Mouse (Mus musculus): ENCODE data around the gene Arhgef28. TPM values are rescaled to one million over a fixed set of nuclear protein-coding genes. Genes with fewer than 3 reads are reported as not detected.

Arhgef28 gene
- polyA plus RNA-seq, 1 experiment from 2014 or later, result 27.0 TPM

GRCm38 (mm10) chr13:98210137-98210536 lies 3.9 kb upstream of the Arhgef28 start:
- H3K27ac ChIP-seq, result no peak overlapping the region
- H3K27me3 ChIP-seq (replicated peaks), result 0 out of 2 replicates have a peak, but pooled peaks cover 5% of the 10 kb centered on the region
- no peak for ATAC-seq (replicated peaks)
- H3K4me1 ChIP-seq, result peaks cover 13% of the 10 kb centered on the region
- no peak overlapping the region for H3K9ac ChIP-seq
- 88% methylated on average over 7 of the region's 7 CpGs for WGBS
- no peak overlapping the region for H3K4me2 ChIP-seq
- H3K36me3 ChIP-seq (replicated peaks), result no peaks in the 10 kb centered on the region
- no peaks in the 10 kb centered on the region for H3K9me3 ChIP-seq
- H3K4me3 ChIP-seq, result no peak overlapping the region

- ATAC-seq (replicated peaks), result no peak
Observed at GRCm38 (mm10) chr13:98208842-98209241, 2.6 kb upstream of the Arhgef28 start.

GRCm38 (mm10) chr13:98206546-98206870 lies 269 bp upstream of the Arhgef28 start:
- Histone ChIP-seq H3K9me3 (no peaks in the 10 kb centered on the region), H3K4me3 (peak overlapping the region; percentile 82), H3K27me3 (replicated peaks) (0 out of 2 replicates have a peak, but pooled peaks cover 5% of the 10 kb centered on the region), H3K36me3 (replicated peaks) (no peaks in the 10 kb centered on the region), H3K27ac (peak overlapping the region; percentile 72), H3K4me2 (peak overlapping the region; percentile 99), H3K9ac (peak overlapping the region; percentile 73), H3K4me1 (peaks cover 15% of the 10 kb centered on the region)
- 2% methylated on average over 13 of the region's 13 CpGs for WGBS
- ATAC-seq (replicated peaks), result no peak

More at GRCm38 (mm10) chr13:98208842-98209241, 2.6 kb upstream of the Arhgef28 start:
- no peak overlapping the region for H3K9ac ChIP-seq
- WGBS, result 50% methylated on average over 9 of the region's 9 CpGs
- H3K9me3 ChIP-seq, result no peaks in the 10 kb centered on the region
- 0 out of 2 replicates have a peak, but pooled peaks cover 5% of the 10 kb centered on the region for H3K27me3 ChIP-seq (replicated peaks)
- no peak overlapping the region for H3K27ac ChIP-seq
- H3K4me1 ChIP-seq, result peaks cover 15% of the 10 kb centered on the region
- no peaks in the 10 kb centered on the region for H3K36me3 ChIP-seq (replicated peaks)
- no peak overlapping the region for H3K4me3 ChIP-seq
- no peak overlapping the region for H3K4me2 ChIP-seq

GRCm38 (mm10) chr13:98205111-98205510 lies 1.1 kb downstream of the Arhgef28 start:
- Histone ChIP-seq H3K4me1 (peaks cover 19% of the 10 kb centered on the region), H3K27me3 (replicated peaks) (0 out of 2 replicates have a peak, but pooled peaks cover 5% of the 10 kb centered on the region), H3K9me3 (no peaks in the 10 kb centered on the region), H3K4me2 (peak overlapping the region; percentile 99), H3K9ac (no peak overlapping the region), H3K36me3 (replicated peaks) (no peaks in the 10 kb centered on the region), H3K4me3 (peak overlapping the region; percentile 82), H3K27ac (no peak overlapping the region)
- peak; percentile 24; the same call in 1 of the 2 replicates for ATAC-seq (replicated peaks)
- WGBS, result 28% methylated on average over 8 of the region's 8 CpGs

- no peak overlapping the region for H3K9ac ChIP-seq
- no peaks in the 10 kb centered on the region for H3K9me3 ChIP-seq
- 93% methylated on average over 8 of the region's 8 CpGs for whole genome bisulfite sequencing
- H3K4me2 ChIP-seq, result no peak overlapping the region
- no peak for ATAC-seq (replicated peaks)
- H3K4me3 ChIP-seq, result no peak overlapping the region
- H3K27ac ChIP-seq, result no peak overlapping the region
- 0 out of 2 replicates have a peak, but pooled peaks cover 5% of the 10 kb centered on the region for H3K27me3 ChIP-seq (replicated peaks)
- peaks cover 19% of the 10 kb centered on the region for H3K4me1 ChIP-seq
- H3K36me3 ChIP-seq (replicated peaks), result no peaks in the 10 kb centered on the region
Observed at GRCm38 (mm10) chr13:98204371-98204770, 1.9 kb downstream of the Arhgef28 start.

GRCm38 (mm10) chr13:98201436-98201835 lies 4.8 kb downstream of the Arhgef28 start:
- Histone ChIP-seq H3K27me3 (replicated peaks) (no peaks in the 10 kb centered on the region), H3K4me3 (no peak overlapping the region), H3K27ac (no peak overlapping the region), H3K36me3 (replicated peaks) (no peaks in the 10 kb centered on the region), H3K4me2 (no peak overlapping the region), H3K4me1 (peaks cover 14% of the 10 kb centered on the region), H3K9me3 (no peaks in the 10 kb centered on the region), H3K9ac (no peak overlapping the region)
- WGBS, result 61% methylated on average over 9 of the region's 9 CpGs
- no peak for ATAC-seq (replicated peaks)

- Histone ChIP-seq H3K36me3 (replicated peaks) (no peaks in the 10 kb centered on the region), H3K9ac (no peak overlapping the region), H3K27me3 (replicated peaks) (no peaks in the 10 kb centered on the region), H3K4me3 (no peak overlapping the region), H3K4me2 (no peak overlapping the region), H3K4me1 (no peaks in the 10 kb centered on the region), H3K27ac (no peak overlapping the region), H3K9me3 (no peaks in the 10 kb centered on the region)
- ATAC-seq (replicated peaks), result no peak
- WGBS, result 67% methylated on average over 10 of the region's 10 CpGs
Observed at GRCm38 (mm10) chr13:98192596-98192995, 13.6 kb downstream of the Arhgef28 start.

- no peaks in the 10 kb centered on the region for H3K27me3 ChIP-seq (replicated peaks)
- no peak overlapping the region for H3K4me3 ChIP-seq
- no peak overlapping the region for H3K27ac ChIP-seq
- no peak overlapping the region for H3K9ac ChIP-seq
- 95% methylated on average over 2 of the region's 2 CpGs for WGBS
- no peak for ATAC-seq (replicated peaks)
- H3K4me2 ChIP-seq, result no peak overlapping the region
- H3K9me3 ChIP-seq, result no peaks in the 10 kb centered on the region
- H3K36me3 ChIP-seq (replicated peaks), result no peaks in the 10 kb centered on the region
- H3K4me1 ChIP-seq, result 0 out of 2 replicates have a peak, but pooled peaks cover 5% of the 10 kb centered on the region
Observed at GRCm38 (mm10) chr13:98188500-98188899, 17.7 kb downstream of the Arhgef28 start.

GRCm38 (mm10) chr13:98187904-98188303 lies 18.3 kb downstream of the Arhgef28 start:
- no peak overlapping the region for H3K27ac ChIP-seq
- H3K4me2 ChIP-seq, result no peak overlapping the region
- H3K9ac ChIP-seq, result no peak overlapping the region
- no peaks in the 10 kb centered on the region for H3K9me3 ChIP-seq
- no peak for ATAC-seq (replicated peaks)
- H3K36me3 ChIP-seq (replicated peaks), result no peaks in the 10 kb centered on the region
- 0 out of 2 replicates have a peak, but pooled peaks cover 5% of the 10 kb centered on the region for H3K4me1 ChIP-seq
- H3K27me3 ChIP-seq (replicated peaks), result no peaks in the 10 kb centered on the region
- 88% methylated on average over 1 of the region's 1 CpGs for WGBS
- H3K4me3 ChIP-seq, result no peak overlapping the region

GRCm38 (mm10) chr13:98186179-98186578 lies 20.1 kb downstream of the Arhgef28 start:
- 0 out of 2 replicates have a peak, but pooled peaks cover 5% of the 10 kb centered on the region for H3K4me1 ChIP-seq
- no peak overlapping the region for H3K4me3 ChIP-seq
- 45% methylated on average over 5 of the region's 5 CpGs for WGBS
- H3K4me2 ChIP-seq, result no peak overlapping the region
- H3K9me3 ChIP-seq, result no peaks in the 10 kb centered on the region
- ATAC-seq (replicated peaks), result no peak
- H3K9ac ChIP-seq, result no peak overlapping the region
- no peaks in the 10 kb centered on the region for H3K36me3 ChIP-seq (replicated peaks)
- no peak overlapping the region for H3K27ac ChIP-seq
- no peaks in the 10 kb centered on the region for H3K27me3 ChIP-seq (replicated peaks)

GRCm38 (mm10) chr13:98184632-98185031 lies 21.6 kb downstream of the Arhgef28 start:
- Histone ChIP-seq H3K4me2 (no peak overlapping the region), H3K9ac (no peak overlapping the region), H3K27ac (no peak overlapping the region), H3K36me3 (replicated peaks) (no peaks in the 10 kb centered on the region), H3K4me3 (no peak overlapping the region), H3K9me3 (no peaks in the 10 kb centered on the region), H3K4me1 (0 out of 2 replicates have a peak, but pooled peaks cover 5% of the 10 kb centered on the region), H3K27me3 (replicated peaks) (no peaks in the 10 kb centered on the region)
- 46% methylated on average over 3 of the region's 3 CpGs for WGBS
- no peak for ATAC-seq (replicated peaks)

GRCm38 (mm10) chr13:98183157-98183878 lies 22.9 kb downstream of the Arhgef28 start:
- no peak overlapping the region for H3K27ac ChIP-seq
- ATAC-seq (replicated peaks), result no peak
- 0 out of 2 replicates have a peak, but pooled peaks cover 5% of the 10 kb centered on the region for H3K4me1 ChIP-seq
- no peak overlapping the region for H3K4me2 ChIP-seq
- no peak overlapping the region for H3K9ac ChIP-seq
- no peaks in the 10 kb centered on the region for H3K36me3 ChIP-seq (replicated peaks)
- 84% methylated on average over 21 of the region's 21 CpGs for WGBS
- H3K27me3 ChIP-seq (replicated peaks), result no peaks in the 10 kb centered on the region
- no peaks in the 10 kb centered on the region for H3K9me3 ChIP-seq
- no peak overlapping the region for H3K4me3 ChIP-seq

- 92% methylated on average over 11 of the region's 11 CpGs for WGBS
- Histone ChIP-seq H3K9me3 (no peaks in the 10 kb centered on the region), H3K27ac (no peak overlapping the region), H3K36me3 (replicated peaks) (no peaks in the 10 kb centered on the region), H3K9ac (no peak overlapping the region), H3K4me2 (no peak overlapping the region), H3K4me1 (0 out of 2 replicates have a peak, but pooled peaks cover 5% of the 10 kb centered on the region), H3K4me3 (no peak overlapping the region), H3K27me3 (replicated peaks) (no peaks in the 10 kb centered on the region)
- no peak for ATAC-seq (replicated peaks)
Observed at GRCm38 (mm10) chr13:98182330-98182729, 23.9 kb downstream of the Arhgef28 start.
